Mouse (Mus musculus): ENCODE data around the gene Lrrc2.

GRCm38 (mm10) chr9:110937506-110938490 is 13.5 kb upstream of the Lrrc2 start:
- TF ChIP-seq CTCF (IDR thresholded peaks at IDR 0.05; ENCODE audit: borderline replicate concordance, insufficient read depth, low read depth, low read length) (no peak), POLR2A (IDR thresholded peaks at IDR 0.05; ENCODE audit: borderline replicate concordance, insufficient read depth, low read length) (no peak)

All from cerebellum, adult 2 months (tissue).